Mouse (Mus musculus) monocyte, adult 2 months (primary cell): Measurements from ENCODE around the gene Trp53.
A peak's percentile ranks its signal among the peaks of the same experiment; 100 is the strongest.
"Not testable (repeated sequence)": the region's sequence is repeated elsewhere in the genome, so short reads cannot be mapped to it uniquely, and the experiment has no call there.

ENCODE experiments used
- DNase-seq, 2 experiments: peaks; one replicate each; pipeline ENCODE4 v3.0.0; 2022; ENCODE audit warnings: low spot score in 2 of 2, low read depth in 1 of 2

Gene Trp53

GRCm38 (mm10) chr11:69624339-69624738 is 44.2 kb downstream of the Trp53 start:
- DNase-seq: not testable (repeated sequence)

- DNase-seq: peak in 1 of 2 experiments; percentile 59
Observed at GRCm38 (mm10) chr11:69628286-69628685, 48.1 kb downstream of the Trp53 start.

DNA sequence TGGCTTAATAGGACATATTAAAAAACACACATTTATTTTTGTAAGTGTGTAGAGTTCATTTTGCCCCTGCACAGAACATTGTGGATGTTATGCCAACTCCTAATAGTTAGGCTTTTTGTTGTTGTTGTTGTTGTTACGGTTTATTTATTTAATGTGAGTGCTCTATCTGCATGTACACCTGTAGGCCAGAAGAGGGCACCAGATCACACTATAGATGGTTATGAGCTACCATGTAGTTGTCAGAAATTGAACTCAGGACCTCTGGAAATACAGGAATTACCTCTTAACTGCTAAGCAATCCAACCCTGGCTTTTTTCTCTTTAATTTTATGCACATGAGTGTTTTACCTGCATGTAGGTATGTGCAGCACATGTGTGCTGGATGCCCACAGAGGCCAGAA is 49.6 kb downstream of the Trp53 start:
- DNase-seq: no peak

DNA sequence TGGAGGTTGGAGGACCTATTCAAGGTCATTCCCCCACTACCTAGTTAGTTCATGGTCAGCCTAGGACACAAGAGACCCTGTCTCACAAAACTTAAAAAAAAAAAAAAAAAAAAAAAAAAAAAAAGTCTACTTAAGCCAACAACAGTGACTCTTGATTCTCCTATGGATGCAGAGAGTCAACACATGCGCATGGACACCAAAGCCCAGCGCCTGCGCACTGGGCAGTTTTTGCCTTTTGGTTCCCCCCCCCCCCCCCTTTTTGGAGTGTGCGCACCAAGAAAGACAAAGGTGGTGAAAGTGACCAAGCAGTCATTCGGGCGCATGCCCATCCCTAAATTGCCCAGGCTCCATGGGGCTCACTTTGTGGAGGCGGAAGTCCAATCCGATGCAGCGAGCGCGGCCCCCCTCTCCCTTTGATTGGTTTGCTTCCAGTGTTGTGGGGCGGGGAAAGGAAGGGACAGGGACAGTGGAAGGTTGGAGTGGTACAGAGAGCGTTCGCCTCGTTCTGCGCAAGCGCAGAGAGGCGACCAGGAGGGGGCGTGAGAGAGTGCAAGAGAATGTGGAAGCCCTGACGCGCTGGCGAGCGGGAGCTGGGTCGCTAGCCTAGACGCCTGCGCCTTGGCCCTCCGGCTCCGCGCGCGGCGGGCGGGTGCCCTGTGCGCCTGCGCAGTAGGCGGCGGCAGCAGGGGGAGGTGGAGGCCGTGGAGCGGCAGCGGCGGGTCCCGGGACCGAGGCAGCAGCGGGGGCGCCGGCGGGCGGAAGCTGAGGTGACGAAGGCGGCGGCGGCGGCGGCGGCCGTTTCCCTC is 52.3 kb downstream of the Trp53 start, which contains the start of gene Fxr2:
TSS of gene Fxr2 (plus strand) at position 707 of the 806 bp plus-strand sequence.
- peak; percentile 100 for DNase-seq

- DNase-seq: no peak
Observed at GRCm38 (mm10) chr11:69633128-69633866, 53.1 kb downstream of the Trp53 start.

DNA sequence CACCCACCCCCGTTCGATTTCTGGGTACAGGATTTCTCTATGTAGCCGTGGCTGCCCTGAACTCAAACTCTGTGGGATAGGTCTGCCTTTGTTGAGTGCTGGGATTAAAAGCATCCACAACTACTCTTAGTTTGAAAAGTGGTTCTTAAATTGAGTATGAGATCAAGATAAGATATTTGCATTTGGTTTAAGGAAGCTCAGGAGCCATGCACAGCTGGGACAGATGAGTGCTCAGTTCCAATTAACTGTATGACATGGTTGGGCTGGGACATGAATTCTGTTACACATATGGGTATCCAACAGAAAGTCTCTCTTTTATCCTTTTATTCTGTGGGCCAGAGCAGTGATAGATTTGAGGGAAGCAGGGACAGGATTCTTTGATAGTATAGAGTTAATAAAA is 55.3 kb downstream of the Trp53 start:
- no peak for DNase-seq
